Mouse (Mus musculus): Measurements from ENCODE around the gene Tmem25. TPM values are rescaled to one million over a fixed set of nuclear protein-coding genes. Genes with fewer than 3 reads are reported as not detected.
"Not testable (repeated sequence)": the region's sequence is repeated elsewhere in the genome, so short reads cannot be mapped to it uniquely, and the experiment has no call there.

The Tmem25 gene
- polyA plus RNA-seq, 2 experiments, result 1.9 to 3.6 TPM

DNA sequence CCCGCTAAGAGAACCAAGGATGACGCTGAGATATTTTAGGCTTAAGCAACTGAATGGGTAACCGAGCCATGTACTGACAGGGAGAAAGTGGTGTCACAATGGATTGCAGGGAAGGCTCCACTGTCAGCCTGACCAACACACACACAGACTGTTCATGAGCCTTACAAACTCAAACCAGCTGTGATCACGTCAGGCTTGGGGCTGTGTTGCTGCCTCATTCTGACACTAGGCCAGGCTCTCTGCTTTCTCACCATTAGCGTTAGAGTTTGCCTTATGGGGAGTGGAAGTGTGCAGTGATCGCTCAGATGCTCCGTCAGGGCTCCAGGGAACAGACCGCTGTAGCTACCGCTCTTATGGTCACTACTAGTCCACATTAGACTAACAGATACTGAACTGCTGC is 6.3 kb downstream of the Tmem25 start:
- DNase-seq (ENCODE audit: low read depth in 3 of 3, low spot score in 3 of 3) (no peak), ATAC-seq (ENCODE audit: insufficient read depth) (no peak)
- Histone ChIP-seq H3K9ac (replicated peaks) (no peak overlapping the region), H3K9me3 (ENCODE audit: control insufficient read depth, low read length) (no peaks in the 10 kb centered on the region), H3K36me3 (replicated peaks; ENCODE audit: control insufficient read depth, insufficient read depth, low read depth) (no peaks in the 10 kb centered on the region; the same call in 1 of the 2 replicates), H3K4me3 (ENCODE audit: insufficient read depth in 1 of 2, low read depth in 2 of 2, low read length in 2 of 2) (no peak overlapping the region), H3K4me2 (ENCODE audit: low read depth) (no peak overlapping the region), H3K4me1 (replicated peaks; ENCODE audit: control insufficient read depth in 2 of 2, insufficient read depth in 2 of 2, low read length in 1 of 2) (no peaks in the 10 kb centered on the region), H3K27me3 (ENCODE audit: control insufficient read depth, insufficient read depth, low read length) (no peaks in the 10 kb centered on the region), H3K27ac (no peak overlapping the region)
- no peak for TF ChIP-seq CTCF (IDR thresholded peaks at IDR 0.05; ENCODE audit: low read depth)
- no peak for TF ChIP-seq EP300 (IDR thresholded peaks at IDR 0.05; ENCODE audit: low read depth)
- WGBS (ENCODE audit: insufficient replicate concordance), result 67% methylated on average over 9 of the region's 9 CpGs

DNA sequence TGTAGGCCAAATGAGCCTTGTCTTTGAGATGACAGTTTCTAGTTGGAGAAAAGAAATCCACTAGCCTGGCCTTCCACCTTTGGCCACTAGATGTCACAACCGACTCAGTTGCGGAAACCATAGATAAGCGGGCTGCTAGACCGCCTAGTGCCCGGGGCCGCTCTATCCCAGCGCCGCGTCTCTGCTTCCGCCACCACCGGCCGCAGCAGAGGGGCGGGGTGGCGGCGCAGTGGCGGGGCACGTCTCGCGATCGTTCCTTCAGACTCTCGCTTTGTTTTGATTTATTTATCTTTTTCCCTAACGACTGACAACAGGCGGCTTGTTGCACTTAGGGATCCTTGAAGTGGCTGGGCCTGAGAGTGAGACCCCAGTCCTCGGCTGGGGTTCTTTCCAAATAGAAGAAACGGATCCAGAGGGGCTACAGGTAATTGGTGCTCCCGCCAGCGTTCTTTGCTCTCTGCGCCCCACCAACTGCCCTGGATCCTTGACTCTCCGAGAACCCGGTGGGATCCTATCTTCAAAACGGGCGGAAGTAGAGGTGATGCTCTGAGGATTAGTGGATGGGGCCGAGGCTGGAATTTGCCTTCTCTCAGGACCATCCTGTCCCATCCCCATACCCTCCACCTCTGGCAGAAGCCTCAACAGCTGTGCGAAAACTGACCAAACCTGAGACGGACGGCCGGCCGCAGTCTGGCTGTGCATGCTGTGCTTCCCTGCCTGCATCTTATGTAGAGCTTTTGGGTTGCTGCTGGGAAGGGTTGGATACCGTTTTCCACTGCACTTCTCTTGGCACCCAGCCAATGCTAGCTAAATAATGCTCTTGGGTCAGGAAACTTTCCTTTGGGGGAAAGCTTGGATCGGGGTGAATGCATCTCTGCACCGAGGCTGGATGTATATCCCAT is 26.1 kb downstream of the Tmem25 start:
- Histone ChIP-seq H3K36me3 (replicated peaks; ENCODE audit: control insufficient read depth, insufficient read depth, low read depth) (no peaks in the 10 kb centered on the region), H3K4me3 (ENCODE audit: insufficient read depth in 1 of 2, low read depth in 2 of 2, low read length in 2 of 2) (peak overlapping the region; percentile 68 to 87), H3K27me3 (ENCODE audit: control insufficient read depth, insufficient read depth, low read length) (no peaks in the 10 kb centered on the region), H3K4me1 (replicated peaks; ENCODE audit: control insufficient read depth in 2 of 2, insufficient read depth in 2 of 2, low read length in 1 of 2) (peaks cover 3 to 8% of the 10 kb centered on the region in 2 experiments), H3K9me3 (ENCODE audit: control insufficient read depth, low read length) (no peaks in the 10 kb centered on the region), H3K4me2 (ENCODE audit: low read depth) (peak overlapping the region; percentile 80), H3K9ac (replicated peaks) (peak overlapping the region; percentile 58), H3K27ac (no peak overlapping the region; the same call in 1 of the 2 replicates)
- peak; percentile 89 to 93 (median 92) for DNase-seq (ENCODE audit: low read depth in 3 of 3, low spot score in 3 of 3)
- WGBS (ENCODE audit: insufficient replicate concordance), result under 1% methylated on average over 41 of the region's 41 CpGs
- peak; percentile 92 for TF ChIP-seq CTCF (IDR thresholded peaks at IDR 0.05; ENCODE audit: low read depth)
- 0 out of 2 replicates have a peak, but pooled peaks have one; percentile 18 for TF ChIP-seq EP300 (IDR thresholded peaks at IDR 0.05; ENCODE audit: low read depth)
- ATAC-seq (ENCODE audit: insufficient read depth), result peak; percentile 98

GRCm38 (mm10) chr9:44772392-44772749 is 26.7 kb downstream of the Tmem25 start:
- no peak overlapping the region; a peak in 1 of 4 replicates for H3K4me3 ChIP-seq (ENCODE audit: insufficient read depth in 1 of 2, low read depth in 2 of 2, low read length in 2 of 2)
- peak; percentile 7; the same call in 1 of the 2 replicates for ATAC-seq (ENCODE audit: insufficient read depth)
- TF ChIP-seq CTCF (IDR thresholded peaks at IDR 0.05; ENCODE audit: low read depth), result no peak
- no peak for TF ChIP-seq EP300 (IDR thresholded peaks at IDR 0.05; ENCODE audit: low read depth)

DNA sequence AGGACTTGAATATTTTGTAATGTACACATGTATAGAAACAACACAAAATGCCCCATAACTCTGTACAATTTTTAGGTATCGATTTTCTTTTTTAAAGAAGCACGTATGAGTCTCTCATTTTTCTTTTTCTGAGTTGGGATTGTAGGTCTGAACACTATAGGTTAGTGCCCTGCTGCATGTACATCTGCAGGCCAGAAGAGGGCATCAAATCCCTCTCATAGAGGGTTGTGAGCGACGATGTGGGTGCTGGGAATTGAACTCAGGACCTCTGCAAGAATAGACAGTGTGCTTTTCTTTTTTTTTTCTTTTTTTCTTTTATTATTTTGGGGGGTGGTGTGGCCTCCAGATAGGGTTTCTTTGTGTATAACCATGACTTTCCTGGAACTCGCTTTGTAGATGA is 27.7 kb downstream of the Tmem25 start:
- Histone ChIP-seq H3K9me3 (ENCODE audit: control insufficient read depth, low read length) (no peaks in the 10 kb centered on the region), H3K27me3 (ENCODE audit: control insufficient read depth, insufficient read depth, low read length) (no peaks in the 10 kb centered on the region), H3K4me3 (ENCODE audit: insufficient read depth in 1 of 2, low read depth in 2 of 2, low read length in 2 of 2) (no peak overlapping the region), H3K4me2 (ENCODE audit: low read depth) (no peak overlapping the region), H3K27ac (no peak overlapping the region), H3K4me1 (replicated peaks; ENCODE audit: control insufficient read depth in 2 of 2, insufficient read depth in 2 of 2, low read length in 1 of 2) (peaks cover 4 to 8% of the 10 kb centered on the region in 2 experiments), H3K36me3 (replicated peaks; ENCODE audit: control insufficient read depth, insufficient read depth, low read depth) (no peaks in the 10 kb centered on the region), H3K9ac (replicated peaks) (no peak overlapping the region)
- WGBS (ENCODE audit: insufficient replicate concordance), result 81% methylated on average over 5 of the region's 5 CpGs
- DNase-seq (ENCODE audit: low read depth in 3 of 3, low spot score in 3 of 3), result no peak
- TF ChIP-seq EP300 (IDR thresholded peaks at IDR 0.05; ENCODE audit: low read depth), result no peak
- TF ChIP-seq CTCF (IDR thresholded peaks at IDR 0.05; ENCODE audit: low read depth), result no peak
- ATAC-seq (ENCODE audit: insufficient read depth), result no peak

More at GRCm38 (mm10) chr9:44772392-44772749, 26.7 kb downstream of the Tmem25 start:
- Histone ChIP-seq H3K9me3 (ENCODE audit: control insufficient read depth, low read length) (no peaks in the 10 kb centered on the region), H3K27ac (peak overlapping the region; percentile 58), H3K9ac (replicated peaks) (no peak overlapping the region), H3K36me3 (replicated peaks; ENCODE audit: control insufficient read depth, insufficient read depth, low read depth) (no peaks in the 10 kb centered on the region), H3K27me3 (ENCODE audit: control insufficient read depth, insufficient read depth, low read length) (no peaks in the 10 kb centered on the region), H3K4me1 (replicated peaks; ENCODE audit: control insufficient read depth in 2 of 2, insufficient read depth in 2 of 2, low read length in 1 of 2) (peaks cover 3 to 8% of the 10 kb centered on the region in 2 experiments), H3K4me2 (ENCODE audit: low read depth) (peak overlapping the region; percentile 13)
- 17% methylated on average over 5 of the region's 5 CpGs for WGBS (ENCODE audit: insufficient replicate concordance)
- DNase-seq (ENCODE audit: low read depth in 3 of 3, low spot score in 3 of 3), result no peak

DNA sequence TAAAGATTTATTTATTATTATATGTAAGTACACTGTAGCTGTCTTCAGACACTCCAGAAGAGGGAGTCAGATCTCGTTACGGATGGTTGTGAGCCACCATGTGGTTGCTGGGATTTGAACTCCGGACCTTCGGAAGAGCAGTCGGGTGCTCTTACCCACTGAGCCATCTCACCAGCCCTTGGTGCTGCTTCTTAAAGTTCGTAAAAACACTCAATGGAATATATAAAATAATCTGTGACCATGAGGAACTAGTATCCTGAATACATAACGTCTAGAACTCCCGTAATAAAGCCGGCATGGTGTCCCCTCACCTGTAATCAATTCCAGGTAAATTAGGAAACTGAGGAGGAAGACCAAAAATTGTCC is 31.1 kb downstream of the Tmem25 start:
- not testable (repeated sequence) for H3K27me3 ChIP-seq (ENCODE audit: control insufficient read depth, insufficient read depth, low read length); H3K36me3 ChIP-seq (replicated peaks; ENCODE audit: control insufficient read depth, insufficient read depth, low read depth); H3K9me3 ChIP-seq (ENCODE audit: control insufficient read depth, low read length); H3K9ac ChIP-seq (replicated peaks); DNase-seq (ENCODE audit: low read depth in 3 of 3, low spot score in 3 of 3)
- H3K4me3 ChIP-seq (ENCODE audit: insufficient read depth in 1 of 2, low read depth in 2 of 2, low read length in 2 of 2), result peak overlapping the region in 1 of 2 experiments; percentile 79; a peak in 3 of 4 replicates
- WGBS (ENCODE audit: insufficient replicate concordance), result 35% methylated on average over 7 of the region's 9 CpGs
- peak overlapping the region; percentile 39; the same call in 1 of the 2 replicates for H3K27ac ChIP-seq
- peak; percentile 7; the same call in 1 of the 2 replicates for ATAC-seq (ENCODE audit: insufficient read depth)
- H3K4me1 ChIP-seq (replicated peaks; ENCODE audit: control insufficient read depth in 2 of 2, insufficient read depth in 2 of 2, low read length in 1 of 2), result peaks cover 6 to 16% of the 10 kb centered on the region in 2 experiments
- H3K4me2 ChIP-seq (ENCODE audit: low read depth), result peak overlapping the region; percentile 95

All from liver, embryonic 14.5 days (tissue).